Mouse (Mus musculus): ENCODE measurements around the gene Ylpm1. TPM values are rescaled to one million over a fixed set of nuclear protein-coding genes. Genes with fewer than 3 reads are reported as not detected.

The Ylpm1 gene
- total RNA-seq, 4 experiments from 2014 or later, result 109 to 145 (median 122) TPM

GRCm38 (mm10) chr12:85109426-85109825 lies 113.3 kb downstream of the Ylpm1 start:
- DNase-seq (ENCODE audit: low spot score in 2 of 2), result no peak

- no peak for DNase-seq (ENCODE audit: low spot score in 2 of 2)
Observed at GRCm38 (mm10) chr12:85110011-85110697, 114.0 kb downstream of the Ylpm1 start.

GRCm38 (mm10) chr12:85110698-85111592 lies 114.8 kb downstream of the Ylpm1 start, which contains the start of the genes Prox2 and Dlst:
TSS of gene Prox2 (minus strand) at chr12:85110759.
TSS of gene Dlst (plus strand) at chr12:85110833.
- DNase-seq (ENCODE audit: low spot score in 2 of 2), result peak; percentile 74 to 82

- DNase-seq (ENCODE audit: low spot score in 2 of 2), result no peak
Observed at GRCm38 (mm10) chr12:85112550-85113251, 116.6 kb downstream of the Ylpm1 start.

GRCm38 (mm10) chr12:85113337-85113736 lies 117.2 kb downstream of the Ylpm1 start:
- no peak for DNase-seq (ENCODE audit: low spot score in 2 of 2)

GRCm38 (mm10) chr12:85113917-85114316 lies 117.8 kb downstream of the Ylpm1 start:
- no peak for DNase-seq (ENCODE audit: low spot score in 2 of 2)

- DNase-seq (ENCODE audit: low spot score in 2 of 2), result no peak
Observed at GRCm38 (mm10) chr12:85115678-85116077, 119.6 kb downstream of the Ylpm1 start.

Other genes with a start within 250 kb of the Ylpm1 start
- gene Npc2, start 223.2 kb upstream of the Ylpm1 start, total RNA-seq (2022), result 10 to 100 TPM; 26.0 to 80.4 (median 46.4) TPM
- 10 to 100 TPM; 52.3 to 58.0 (median 57.2) TPM for gene Isca2, start 223.1 kb upstream of the Ylpm1 start, total RNA-seq (2022)
- under 1 TPM in 3 of 4 experiments, not detected in 1; 0.20 to 0.33 (median 0.25) TPM for gene Ltbp2, start 119.8 kb upstream of the Ylpm1 start, total RNA-seq (2022)
- gene Fcf1, start 25.4 kb upstream of the Ylpm1 start, total RNA-seq (2022), result 10 to 100 TPM; 31.8 to 42.2 (median 38.9) TPM
- 100 to 1,000 TPM in 2 of 4 experiments, 10 to 100 TPM in 2; 84.3 to 106 (median 98.5) TPM for gene Arel1, start 25.4 kb upstream of the Ylpm1 start, total RNA-seq (2022)
- gene Prox2, start 114.4 kb downstream of the Ylpm1 start, total RNA-seq (2022), result 1 to 10 TPM; 2.2 to 3.2 (median 2.6) TPM
- gene Dlst, start 114.5 kb downstream of the Ylpm1 start, total RNA-seq (2022), result 100 to 1,000 TPM; 145 to 175 (median 158) TPM
- gene Rps6kl1, start 154.9 kb downstream of the Ylpm1 start, total RNA-seq (2022), result 10 to 100 TPM; 35.8 to 43.4 (median 39.8) TPM
- 1 to 10 TPM; 4.2 to 6.6 (median 6.1) TPM for gene Pgf, start 181.5 kb downstream of the Ylpm1 start, total RNA-seq (2022)
- gene Eif2b2, start 223.2 kb downstream of the Ylpm1 start, total RNA-seq (2022), result 10 to 100 TPM; 52.0 to 70.8 (median 60.7) TPM

Data from layer of hippocampus, adult 8-10 months (tissue).